Mouse (Mus musculus) cortical plate, adult 2 months (tissue): ENCODE data around the gene Fam78a.

ENCODE experiments used
- CTCF ChIP-seq: fragments of 200-500 bp; IDR thresholded peaks from 2 replicates; pipeline ENCODE4 v1.5.1; 2011; ENCODE audit warnings: mild to moderate bottlenecking, control low read depth, low read length; ENCODE audit not compliant: insufficient read depth; ENCODE audit errors: extremely low read depth
- POLR2A ChIP-seq: fragments of 200-500 bp; IDR thresholded peaks from 2 replicates; pipeline ENCODE4 v1.6.1; 2011; ENCODE audit warnings: mild to moderate bottlenecking, low read length, control low read depth; ENCODE audit not compliant: insufficient read depth; ENCODE audit errors: extremely low read depth

GRCm38 (mm10) chr2:32020229-32020628, 64.4 kb downstream of the Fam78a start:
- TF ChIP-seq CTCF (no peak), POLR2A (no peak)
